Mouse (Mus musculus) heart, adult 2 months (tissue): Measurements from ENCODE around the gene Rai14. TPM values are rescaled to one million over a fixed set of nuclear protein-coding genes. Genes with fewer than 3 reads are reported as not detected.
A peak's percentile ranks its signal among the peaks of the same experiment; 100 is the strongest.

Experiments
- DNase-seq, 2 experiments: peaks; one replicate each; pipeline ENCODE4 v3.0.0; 2021
- H3K27ac ChIP-seq: fragments of 200-600 bp; 2 replicates; pipeline ENCODE4 v1.8.1; 2022
- H3K27me3 ChIP-seq: fragments of 200-500 bp; 2 replicates; pipeline ENCODE4 v1.6.1; 2012; ENCODE audit warnings: mild to moderate bottlenecking, low read length, inconsistent platforms, mixed read lengths; ENCODE audit not compliant: control insufficient read depth, insufficient read depth
- H3K36me3 ChIP-seq: fragments of 200-500 bp; 2 replicates; pipeline ENCODE4 v1.6.1; 2012; ENCODE audit warnings: low read length, inconsistent platforms; ENCODE audit not compliant: control insufficient read depth, insufficient read depth
- H3K4me1 ChIP-seq: fragments of 200-500 bp; 2 replicates; pipeline ENCODE4 v1.6.1; 2011; ENCODE audit warnings: low read length; ENCODE audit not compliant: control insufficient read depth, insufficient read depth
- H3K4me3 ChIP-seq: fragments of 200-600 bp; 2 replicates; pipeline ENCODE4 v1.8.1; 2022
- H3K79me2 ChIP-seq: fragments of 200-500 bp; replicated peaks from 2 replicates; pipeline ENCODE4 v1.6.1; 2012; ENCODE audit warnings: mild to moderate bottlenecking, inconsistent platforms, low read length, moderate library complexity, mixed read lengths; ENCODE audit not compliant: control insufficient read depth, insufficient read depth
- H3K9ac ChIP-seq: fragments of 200-500 bp; 2 replicates; pipeline ENCODE4 v1.6.1; 2012; ENCODE audit warnings: low read depth, mild to moderate bottlenecking, control low read depth, inconsistent platforms, low read length, mixed read lengths
- CTCF ChIP-seq: fragments of 200-600 bp; IDR thresholded peaks from 2 replicates; pipeline ENCODE4 v1.8.1; 2022; ENCODE audit warnings: antibody characterized with exemption, mild to moderate bottlenecking, moderate library complexity
- EP300 ChIP-seq: fragments of 200-500 bp; IDR thresholded peaks from 2 replicates; pipeline ENCODE4 v1.6.1; 2011; ENCODE audit warnings: low read depth, low read length, control low read depth; ENCODE audit not compliant: insufficient read depth
- POLR2A ChIP-seq: fragments of 200-500 bp; IDR thresholded peaks from 2 replicates; pipeline ENCODE4 v1.6.1; 2011; ENCODE audit warnings: mild to moderate bottlenecking, low read depth, low read length, control low read depth; ENCODE audit not compliant: insufficient read depth
- WGBS: fragments of 180-500 bp; shearing (Covaris S2); methylation state at CpG from one replicate; pipeline ENCODE4 v1.1.7; 2018; 5-methylcytosine and 5-hydroxymethylcytosine counted together
- intact Hi-C: fragments of 180-260 bp; cut with DNase I; formaldehyde crosslinking; loops from one replicate; pipeline ENCODE4 v1.15.1; 2025
- polyA plus RNA-seq: library from polyadenylated mRNA; depleted of rRNA; stranded (reverse); fragments of >200 nt; gene quantifications from 2 replicates; pipeline ENCODE4 v1.2.3, GENCODE M21; 2012
- total RNA-seq, 2 experiments: library from RNA; stranded (reverse); gene quantifications; 2 replicates each; pipeline ENCODE4 v1.2.3; 2021

Gene Rai14
- total and polyA plus RNA-seq, 3 experiments, result 1.1 to 4.3 (median 3.7) TPM

DNA sequence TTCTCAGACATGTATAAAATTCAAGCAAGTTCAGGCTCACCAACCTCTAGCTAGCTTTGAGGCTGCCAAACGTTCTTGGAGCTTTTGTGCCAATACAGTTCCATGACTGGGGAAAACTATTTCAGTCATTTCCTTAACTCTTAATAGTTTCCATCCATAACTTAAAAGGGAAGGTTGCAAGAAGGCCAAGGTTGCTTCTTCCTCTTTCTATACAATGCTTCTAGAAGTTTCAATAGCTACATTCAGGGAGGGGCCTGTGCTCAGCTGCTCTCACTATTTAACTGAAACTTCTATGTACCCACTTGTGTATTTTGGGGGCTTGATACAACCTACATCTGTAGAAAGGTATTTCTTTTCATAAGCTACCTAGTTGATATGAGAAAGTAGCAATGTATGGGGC, 24.9 kb upstream of the Rai14 start:
- H3K27ac ChIP-seq, result no peak overlapping the region
- TF ChIP-seq CTCF, result no peak
- no peaks in the 10 kb centered on the region for H3K27me3 ChIP-seq
- no peaks in the 10 kb centered on the region for H3K79me2 ChIP-seq
- H3K4me1 ChIP-seq, result peaks cover 2% of the 10 kb centered on the region
- no peak for DNase-seq
- H3K9ac ChIP-seq, result no peak overlapping the region
- intact Hi-C loops, result no loop called here
- 19% methylated on average over 1 of the region's 1 CpGs for WGBS
- no peak overlapping the region for H3K4me3 ChIP-seq
- H3K36me3 ChIP-seq, result 0 out of 2 replicates have a peak, but pooled peaks cover 2% of the 10 kb centered on the region

GRCm38 (mm10) chr15:10738354-10739142, 24.1 kb upstream of the Rai14 start:
- no peak for DNase-seq
- WGBS, result 44% methylated on average over 6 of the region's 6 CpGs
- TF ChIP-seq CTCF, result no peak
- no peak for TF ChIP-seq EP300
- TF ChIP-seq POLR2A, result no peak
- H3K79me2 ChIP-seq, result no peaks in the 10 kb centered on the region
- H3K27ac ChIP-seq, result peak overlapping the region; percentile 7; the same call in 1 of the 2 replicates
- no peak overlapping the region for H3K4me3 ChIP-seq
- 0 out of 2 replicates have a peak, but pooled peaks cover 2% of the 10 kb centered on the region for H3K36me3 ChIP-seq
- H3K27me3 ChIP-seq, result no peaks in the 10 kb centered on the region
- no peak overlapping the region for H3K9ac ChIP-seq
- intact Hi-C loops, result no loop called here
- H3K4me1 ChIP-seq, result peaks cover 2% of the 10 kb centered on the region

DNA sequence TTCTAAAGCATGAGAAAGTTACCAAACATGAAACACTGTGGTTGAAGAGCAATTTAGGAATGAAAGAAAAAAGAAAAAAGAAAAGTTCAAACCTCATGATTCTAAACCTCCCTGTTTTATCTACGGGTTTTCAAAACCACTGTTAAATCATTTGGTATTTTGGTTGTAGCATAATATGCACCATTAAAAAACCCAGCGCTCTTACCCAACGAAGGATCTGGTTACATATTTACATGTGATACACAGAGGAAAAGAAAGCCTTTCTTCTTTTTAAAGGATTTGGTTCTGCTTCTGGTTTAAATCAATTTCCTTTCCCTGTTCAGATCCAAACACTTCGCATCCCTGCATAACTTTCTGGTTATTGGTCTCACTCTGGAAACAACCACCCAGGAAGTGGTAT, 21.5 kb upstream of the Rai14 start:
- no peak for TF ChIP-seq EP300
- TF ChIP-seq POLR2A, result no peak
- TF ChIP-seq CTCF, result no peak
- intact Hi-C loops, result no loop called here
- Histone ChIP-seq H3K36me3 (0 out of 2 replicates have a peak, but pooled peaks cover 2% of the 10 kb centered on the region), H3K4me3 (no peak overlapping the region), H3K27ac (no peak overlapping the region), H3K79me2 (no peaks in the 10 kb centered on the region), H3K9ac (no peak overlapping the region), H3K27me3 (no peaks in the 10 kb centered on the region), H3K4me1 (peaks cover 2% of the 10 kb centered on the region)
- 91% methylated on average over 4 of the region's 4 CpGs for WGBS
- DNase-seq, result no peak

- Histone ChIP-seq H3K4me1 (peaks cover 2% of the 10 kb centered on the region), H3K9ac (no peak overlapping the region), H3K27me3 (no peaks in the 10 kb centered on the region), H3K27ac (no peak overlapping the region), H3K4me3 (no peak overlapping the region), H3K36me3 (0 out of 2 replicates have a peak, but pooled peaks cover 2% of the 10 kb centered on the region), H3K79me2 (no peaks in the 10 kb centered on the region)
- intact Hi-C loops, result no loop called here
- TF ChIP-seq EP300, result no peak
- no peak for TF ChIP-seq POLR2A
- TF ChIP-seq CTCF, result no peak
- no peak for DNase-seq
- WGBS, result 56% methylated on average over 8 of the region's 8 CpGs
These were observed 20.8 kb upstream of the Rai14 start for GRCm38 (mm10) chr15:10735216-10735615.

GRCm38 (mm10) chr15:10731398-10731797, 17.0 kb upstream of the Rai14 start:
- TF ChIP-seq POLR2A, result no peak
- no peak for TF ChIP-seq CTCF
- no peak for TF ChIP-seq EP300
- WGBS, result 62% methylated on average over 3 of the region's 3 CpGs
- H3K4me3 ChIP-seq, result no peak overlapping the region

GRCm38 (mm10) chr15:10726272-10726671, 11.8 kb upstream of the Rai14 start:
- Histone ChIP-seq H3K79me2 (no peaks in the 10 kb centered on the region), H3K27ac (no peak overlapping the region), H3K9ac (no peak overlapping the region), H3K36me3 (no peaks in the 10 kb centered on the region), H3K27me3 (no peaks in the 10 kb centered on the region), H3K4me1 (no peaks in the 10 kb centered on the region; the same call in 1 of the 2 replicates), H3K4me3 (no peak overlapping the region)
- TF ChIP-seq CTCF (no peak), EP300 (no peak), POLR2A (no peak)
- 79% methylated on average over 3 of the region's 3 CpGs for WGBS
- intact Hi-C loops, result no loop called here
- no peak for DNase-seq

More at GRCm38 (mm10) chr15:10731398-10731797, 17.0 kb upstream of the Rai14 start:
- no peaks in the 10 kb centered on the region for H3K27me3 ChIP-seq
- H3K36me3 ChIP-seq, result no peaks in the 10 kb centered on the region
- no peak overlapping the region for H3K9ac ChIP-seq
- DNase-seq, result no peak
- H3K79me2 ChIP-seq, result no peaks in the 10 kb centered on the region
- no peak overlapping the region for H3K27ac ChIP-seq
- no peaks in the 10 kb centered on the region for H3K4me1 ChIP-seq
- intact Hi-C loops, result no loop called here
